Mouse (Mus musculus) hindbrain, embryonic 16.5 days (tissue): ENCODE results near the gene Glra3. TPM values are rescaled to one million over a fixed set of nuclear protein-coding genes. Genes with fewer than 3 reads are reported as not detected.

Experiments used
- ATAC-seq: fragments of 200-750 bp; cut with Nextera tagmentation; 2 replicates; pipeline ENCODE4 v1.8.0; 2017; ENCODE audit warnings: moderate TSS enrichment, moderate library complexity
- H3K27ac ChIP-seq: fragments of 300-500 bp; sonication (generic); 2 replicates; pipeline ENCODE4 v1.5.1; 2014; ENCODE audit warnings: low read depth, mild to moderate bottlenecking, control low read depth, low read length, moderate library complexity
- H3K27me3 ChIP-seq: fragments of 300-500 bp; sonication (generic); replicated peaks from 2 replicates; pipeline ENCODE4 v1.6.1; 2014; ENCODE audit warnings: low read length; ENCODE audit not compliant: control insufficient read depth, insufficient read depth
- H3K36me3 ChIP-seq: fragments of 300-500 bp; sonication (generic); 2 replicates; pipeline ENCODE4 v1.6.1; 2014; ENCODE audit warnings: mild to moderate bottlenecking, low read length, moderate library complexity, mixed read lengths; ENCODE audit not compliant: control insufficient read depth, insufficient read depth
- H3K4me1 ChIP-seq: fragments of 300-500 bp; sonication (generic); 2 replicates; pipeline ENCODE4 v1.6.1; 2014; ENCODE audit warnings: low read depth, low read length; ENCODE audit not compliant: control insufficient read depth, insufficient read depth
- H3K4me2 ChIP-seq: fragments of 300-500 bp; sonication (generic); 2 replicates; pipeline ENCODE4 v1.6.1; 2014; ENCODE audit warnings: mild to moderate bottlenecking, low read length, control low read depth, moderate library complexity
- H3K4me3 ChIP-seq: fragments of 300-500 bp; sonication (generic); 2 replicates; pipeline ENCODE4 v1.5.1; 2014; ENCODE audit warnings: mild to moderate bottlenecking, low read length, control low read depth, moderate library complexity
- H3K9ac ChIP-seq: fragments of 300-500 bp; sonication (generic); 2 replicates; pipeline ENCODE4 v1.6.1; 2014; ENCODE audit warnings: low read depth, mild to moderate bottlenecking, control low read depth, low read length, moderate library complexity
- H3K9me3 ChIP-seq: fragments of 300-500 bp; sonication (generic); 2 replicates; pipeline ENCODE4 v1.6.1; 2014; ENCODE audit warnings: mild to moderate bottlenecking, low read length, moderate library complexity; ENCODE audit not compliant: control insufficient read depth
- WGBS: fragments of 180-500 bp; shearing (Covaris S2); extraction: QIAGEN DNeasy Blood & Tissue Kit; methylation state at CpG from one replicate; pipeline ENCODE4 v1.1.7; 2014; 5-methylcytosine and 5-hydroxymethylcytosine counted together
- polyA plus RNA-seq: library from polyadenylated mRNA; unstranded; fragments of >200 nt; fragmentation: Nextera tagmentation; extraction: Ambion mirVana; gene quantifications from 2 replicates; pipeline ENCODE4 v1.2.1, GENCODE M21; 2015

Gene Glra3
- polyA plus RNA-seq, result 1.9 and 2.2 TPM in 2 replicates

DNA sequence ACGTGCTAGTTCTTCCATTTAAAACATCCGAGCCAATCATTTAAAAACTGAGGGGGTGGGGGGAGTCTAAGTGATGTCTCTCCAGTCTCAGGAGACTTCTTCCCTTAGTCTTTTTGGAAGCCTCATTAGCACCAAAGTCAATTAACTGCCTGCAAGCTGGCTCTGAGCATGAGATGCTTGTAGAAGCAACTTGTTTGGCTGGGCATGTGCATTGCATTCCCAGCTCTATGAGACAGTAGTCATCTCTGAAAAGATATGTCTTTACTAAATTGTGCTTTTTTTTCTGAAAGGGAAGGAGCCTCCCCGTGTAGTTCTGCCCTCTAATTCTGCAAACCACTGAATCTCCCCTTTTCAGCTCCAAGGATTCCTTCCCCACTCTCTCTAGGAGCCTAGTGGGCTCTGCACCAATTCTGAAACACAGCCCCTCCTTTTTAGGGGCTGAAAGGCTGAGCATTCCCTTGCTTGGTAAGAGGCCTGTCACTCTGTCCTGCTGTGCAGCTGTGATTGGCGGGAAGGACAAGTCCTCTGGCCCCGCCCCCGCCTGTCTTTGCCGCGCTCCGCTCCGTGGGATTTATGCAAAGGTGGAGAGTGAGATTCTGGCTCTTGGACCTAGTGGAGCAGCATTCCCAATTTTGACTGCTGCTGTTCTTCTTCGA is at the start of gene Glra3:
Gene Glra3, plus strand, starts transcription at position 591 of the 656 bp plus-strand sequence.
- 7% methylated on average over 11 of the region's 11 CpGs for WGBS
- peaks cover 6% of the 10 kb centered on the region for H3K4me1 ChIP-seq
- peak within 1 kb of the TSS; percentile 57 for H3K9ac ChIP-seq
- no peaks in the 10 kb centered on the region for H3K27me3 ChIP-seq
- H3K9me3 ChIP-seq, result no peaks in the 10 kb centered on the region
- no peaks in the 10 kb centered on the region for H3K36me3 ChIP-seq
- H3K4me3 ChIP-seq, result peak within 1 kb of the TSS; percentile 50
- peak within 1 kb of the TSS; percentile 80 for H3K4me2 ChIP-seq
- ATAC-seq, result peak; percentile 98
- H3K27ac ChIP-seq, result peak within 1 kb of the TSS; percentile 60

DNA sequence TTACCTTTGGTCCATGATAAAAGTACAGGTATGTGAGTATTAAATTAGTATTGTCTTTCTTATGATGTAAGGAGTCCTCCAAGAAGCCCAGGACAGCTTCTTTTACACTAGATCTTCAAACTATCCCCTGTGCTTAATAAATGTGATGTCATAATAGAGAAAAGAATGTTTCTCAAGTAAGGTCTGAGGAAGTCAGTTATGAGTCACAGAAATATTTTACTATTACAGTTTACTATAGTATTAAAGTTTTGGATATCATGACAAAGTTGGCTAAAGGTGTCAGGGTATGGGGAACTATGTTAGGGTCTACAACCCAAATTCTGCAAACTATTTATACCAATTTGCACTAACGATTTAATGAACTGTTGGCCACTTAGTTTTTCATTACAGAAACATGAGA is 33.4 kb upstream of the Glra3 start, which contains the start of gene Adam29:
Gene Adam29, minus strand, starts transcription at position 101 of the 400 bp plus-strand sequence.
- Histone ChIP-seq H3K27me3 (no peaks in the 10 kb centered on the region), H3K4me2 (no peak within 1 kb of the TSS), H3K27ac (no peak within 1 kb of the TSS), H3K4me1 (no peaks in the 10 kb centered on the region), H3K9me3 (no peaks in the 10 kb centered on the region), H3K4me3 (no peak within 1 kb of the TSS), H3K9ac (no peak within 1 kb of the TSS), H3K36me3 (no peaks in the 10 kb centered on the region)
- WGBS, result 85% methylated on average over 1 of the region's 1 CpGs
- ATAC-seq, result no peak

- WGBS, result 1% methylated on average over 8 of the region's 8 CpGs
- H3K4me3 ChIP-seq, result peak overlapping the region; percentile 50
- peak overlapping the region; percentile 60 for H3K27ac ChIP-seq
- peaks cover 6% of the 10 kb centered on the region for H3K4me1 ChIP-seq
- H3K9me3 ChIP-seq, result no peaks in the 10 kb centered on the region
- no peaks in the 10 kb centered on the region for H3K36me3 ChIP-seq
- peak overlapping the region; percentile 80 for H3K4me2 ChIP-seq
- peak; percentile 92 for ATAC-seq
- H3K9ac ChIP-seq, result peak overlapping the region; percentile 57
- H3K27me3 ChIP-seq, result no peaks in the 10 kb centered on the region
These were observed 243 bp downstream of the Glra3 start for GRCm38 (mm10) chr8:55940526-55940880.

- Histone ChIP-seq H3K4me2 (no peak overlapping the region), H3K27me3 (no peaks in the 10 kb centered on the region), H3K36me3 (no peaks in the 10 kb centered on the region), H3K27ac (no peak overlapping the region), H3K9ac (no peak overlapping the region), H3K4me1 (no peaks in the 10 kb centered on the region), H3K4me3 (no peak overlapping the region), H3K9me3 (no peaks in the 10 kb centered on the region)
- no peak for ATAC-seq
- 56% methylated on average over 3 of the region's 3 CpGs for WGBS
These were observed 24.6 kb downstream of the Glra3 start for GRCm38 (mm10) chr8:55964759-55965320.

DNA sequence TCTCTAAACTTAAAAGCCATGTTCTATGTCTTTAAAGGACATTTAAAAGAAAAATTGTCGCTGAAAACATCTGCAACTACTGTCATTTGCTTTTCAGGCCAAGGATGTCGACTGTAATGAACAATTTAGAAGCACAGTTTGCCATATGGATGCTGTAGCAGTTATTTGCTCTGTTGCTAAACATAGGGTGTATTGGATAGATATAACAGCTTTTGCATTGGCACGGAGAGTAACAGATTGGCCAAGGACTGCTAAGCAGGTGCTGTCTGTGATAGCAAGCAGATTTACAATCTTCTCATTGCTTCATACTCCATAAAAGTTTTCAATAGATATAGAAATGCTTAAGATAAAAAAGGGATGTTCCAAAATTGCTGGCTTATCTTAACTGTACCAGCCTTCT is 57.6 kb downstream of the Glra3 start:
- no peaks in the 10 kb centered on the region for H3K9me3 ChIP-seq
- H3K27me3 ChIP-seq, result no peaks in the 10 kb centered on the region
- H3K4me1 ChIP-seq, result no peaks in the 10 kb centered on the region
- no peak overlapping the region for H3K27ac ChIP-seq
- ATAC-seq, result no peak
- no peaks in the 10 kb centered on the region for H3K36me3 ChIP-seq
- H3K9ac ChIP-seq, result no peak overlapping the region
- H3K4me2 ChIP-seq, result no peak overlapping the region
- WGBS, result 66% methylated on average over 3 of the region's 3 CpGs
- no peak overlapping the region for H3K4me3 ChIP-seq

DNA sequence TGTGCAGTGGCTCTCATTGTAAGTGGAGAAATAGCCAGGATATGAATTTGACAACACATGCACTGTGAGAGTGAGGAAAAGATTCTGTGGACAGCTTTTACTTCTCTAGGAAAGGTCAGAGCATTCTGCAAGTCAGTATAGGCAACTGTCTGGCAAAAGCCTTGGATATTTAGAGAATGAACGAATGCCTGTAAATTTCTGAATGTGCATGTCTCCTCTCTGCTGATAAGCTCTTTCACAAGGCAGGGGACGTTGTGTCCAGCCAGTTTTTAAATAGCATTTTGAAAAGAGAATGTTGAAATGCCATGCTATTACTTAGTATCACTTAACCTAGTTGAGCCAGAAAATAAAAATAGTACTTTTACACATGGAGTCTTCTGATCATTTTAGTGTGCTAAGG is 114.1 kb downstream of the Glra3 start:
- H3K4me2 ChIP-seq, result no peak overlapping the region
- 76% methylated on average over 2 of the region's 2 CpGs for WGBS
- H3K9me3 ChIP-seq, result no peaks in the 10 kb centered on the region
- no peak overlapping the region for H3K4me3 ChIP-seq
- ATAC-seq, result no peak
- H3K4me1 ChIP-seq, result no peaks in the 10 kb centered on the region
- H3K27me3 ChIP-seq, result no peaks in the 10 kb centered on the region
- no peaks in the 10 kb centered on the region for H3K36me3 ChIP-seq
- no peak overlapping the region for H3K9ac ChIP-seq
- no peak overlapping the region for H3K27ac ChIP-seq

DNA sequence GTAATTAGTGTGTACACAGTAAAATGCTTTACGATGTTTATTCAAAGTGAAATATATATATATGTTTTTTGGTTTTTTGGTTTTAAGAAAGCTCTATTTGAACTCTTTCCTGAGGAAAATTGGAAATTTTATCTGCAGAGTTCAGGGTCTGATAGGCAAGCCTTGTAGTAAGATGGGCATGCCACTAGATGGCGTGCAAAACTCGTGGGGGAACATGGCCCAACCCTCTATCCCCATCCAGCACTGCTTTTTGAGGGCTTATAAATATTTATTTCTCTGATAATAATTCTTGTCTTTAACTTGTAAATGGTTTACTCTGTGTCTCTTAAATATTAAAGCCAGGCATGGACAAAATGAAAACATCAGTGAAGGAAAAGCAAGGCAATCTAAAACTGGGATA is 122.8 kb downstream of the Glra3 start:
- Histone ChIP-seq H3K9ac (no peak overlapping the region), H3K4me2 (no peak overlapping the region), H3K36me3 (no peaks in the 10 kb centered on the region), H3K9me3 (no peaks in the 10 kb centered on the region), H3K27me3 (no peaks in the 10 kb centered on the region), H3K4me1 (no peaks in the 10 kb centered on the region), H3K27ac (no peak overlapping the region), H3K4me3 (no peak overlapping the region)
- WGBS, result 23% methylated on average over 3 of the region's 3 CpGs
- ATAC-seq, result no peak

- H3K4me3 ChIP-seq, result no peak overlapping the region
- no peak overlapping the region for H3K9ac ChIP-seq
- H3K27me3 ChIP-seq, result no peaks in the 10 kb centered on the region
- 76% methylated on average over 2 of the region's 2 CpGs for WGBS
- no peaks in the 10 kb centered on the region for H3K4me1 ChIP-seq
- H3K9me3 ChIP-seq, result no peaks in the 10 kb centered on the region
- H3K36me3 ChIP-seq, result no peaks in the 10 kb centered on the region
- H3K27ac ChIP-seq, result no peak overlapping the region
- no peak for ATAC-seq
- no peak overlapping the region for H3K4me2 ChIP-seq
These were observed 130.4 kb downstream of the Glra3 start for GRCm38 (mm10) chr8:56070486-56071254.

GRCm38 (mm10) chr8:56083654-56084053 is 143.4 kb downstream of the Glra3 start:
- Histone ChIP-seq H3K27me3 (no peaks in the 10 kb centered on the region), H3K4me3 (no peak overlapping the region), H3K36me3 (no peaks in the 10 kb centered on the region), H3K4me1 (no peaks in the 10 kb centered on the region), H3K9me3 (no peaks in the 10 kb centered on the region), H3K27ac (no peak overlapping the region), H3K9ac (no peak overlapping the region), H3K4me2 (no peak overlapping the region)
- no peak for ATAC-seq
